Mouse (Mus musculus) lung, postnatal 0 days (tissue): Measurements from ENCODE around the gene Abhd17c.

Source experiments
- CTCF ChIP-seq: IDR thresholded peaks from 2 replicates; pipeline ENCODE4 v1.5.1; 2016; ENCODE audit warnings: antibody characterized with exemption, mild to moderate bottlenecking
- EP300 ChIP-seq: IDR thresholded peaks from 2 replicates; pipeline ENCODE4 v1.6.1; 2016; ENCODE audit warnings: antibody characterized with exemption, mild to moderate bottlenecking, control low read depth

- TF ChIP-seq CTCF, result no peak
- TF ChIP-seq EP300, result peak; percentile 100
Measured at GRCm38 (mm10) chr7:84142196-84142595, 9.5 kb downstream of the Abhd17c start.
